Mouse (Mus musculus) brain, embryonic 14.5 days (tissue): ENCODE results near the gene Stkld1.

Source experiments
- CTCF ChIP-seq: fragments of 200-500 bp; IDR thresholded peaks from 2 replicates; pipeline ENCODE4 v1.5.1; 2012; ENCODE audit warnings: inconsistent platforms, mild to moderate bottlenecking, moderate library complexity, borderline replicate concordance; ENCODE audit not compliant: insufficient read depth, insufficient read length; ENCODE audit errors: extremely low read depth
- POLR2A ChIP-seq: fragments of 200-500 bp; IDR thresholded peaks from 2 replicates; pipeline ENCODE4 v1.6.1; 2012; ENCODE audit warnings: mild to moderate bottlenecking, inconsistent platforms, borderline replicate concordance; ENCODE audit not compliant: poor library complexity, insufficient read depth, insufficient read length, severe bottlenecking; ENCODE audit errors: extremely low read depth

DNA sequence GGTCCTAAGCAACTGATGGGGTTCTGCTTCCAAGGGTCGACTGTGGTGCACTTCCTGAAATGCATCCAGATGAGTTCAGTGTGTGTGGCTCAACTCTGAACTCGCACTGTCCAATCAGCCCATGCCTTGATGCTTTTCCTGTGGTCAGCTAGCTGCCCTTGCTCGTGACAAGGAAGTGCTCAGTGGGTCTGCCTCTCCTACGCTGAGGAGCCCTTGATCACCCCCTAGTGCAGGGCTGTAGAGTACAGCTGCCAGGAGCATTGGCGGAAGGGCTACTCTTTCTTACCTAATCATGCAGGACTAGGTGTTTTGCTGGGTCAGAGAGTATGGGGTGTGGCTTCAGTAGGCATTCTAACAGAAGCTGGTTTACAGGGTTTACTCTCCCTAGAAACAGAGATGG lies 7.7 kb downstream of the Stkld1 start:
- no peak for TF ChIP-seq CTCF
- TF ChIP-seq POLR2A: no peak
